Mouse (Mus musculus): ENCODE measurements around the gene Ccno. TPM values are rescaled to one million over a fixed set of nuclear protein-coding genes. Genes with fewer than 3 reads are reported as not detected.
A peak's percentile ranks its signal among the peaks of the same experiment; 100 is the strongest.

Gene Ccno
- total and polyA plus RNA-seq, 2 experiments from 2014 or later: 0.14 TPM; not detected in 1

GRCm38 (mm10) chr13:113022467-113022866 lies 34.9 kb downstream of the Ccno start:
- WGBS: 72% methylated on average over 8 of the region's 8 CpGs
- TF ChIP-seq EP300 (IDR thresholded peaks at IDR 0.05; ENCODE audit: low read depth) (no peak), CTCF (IDR thresholded peaks at IDR 0.05; ENCODE audit: low read depth) (no peak)
- H3K27ac ChIP-seq (ENCODE audit: low read depth): no peak overlapping the region
- no peaks in the 10 kb centered on the region for H3K36me3 ChIP-seq (replicated peaks; ENCODE audit: control insufficient read depth, insufficient read depth, low read length)
- no peak for ATAC-seq (ENCODE audit: insufficient read depth, low read depth)
- no peak overlapping the region for H3K4me2 ChIP-seq (ENCODE audit: low read depth, low read length)
- no peaks in the 10 kb centered on the region for H3K9me3 ChIP-seq (replicated peaks; ENCODE audit: control insufficient read depth, low read length)
- no peaks in the 10 kb centered on the region for H3K4me1 ChIP-seq (ENCODE audit: control insufficient read depth, insufficient read depth)
- DNase-seq (ENCODE audit: low spot score): no peak
- H3K4me3 ChIP-seq (ENCODE audit: low read depth, low read length): no peak overlapping the region
- no peak overlapping the region for H3K9ac ChIP-seq (replicated peaks; ENCODE audit: low read depth, low read length)
- H3K27me3 ChIP-seq (ENCODE audit: control insufficient read depth, insufficient read depth, low read length): 0 out of 2 replicates have a peak, but pooled peaks cover 4% of the 10 kb centered on the region

- Histone ChIP-seq H3K4me2 (ENCODE audit: low read depth, low read length) (no peak overlapping the region), H3K27ac (ENCODE audit: low read depth) (no peak overlapping the region), H3K27me3 (ENCODE audit: control insufficient read depth, insufficient read depth, low read length) (peaks cover 7% of the 10 kb centered on the region; the same call in 1 of the 2 replicates), H3K36me3 (replicated peaks; ENCODE audit: control insufficient read depth, insufficient read depth, low read length) (no peaks in the 10 kb centered on the region), H3K4me1 (ENCODE audit: control insufficient read depth, insufficient read depth) (no peaks in the 10 kb centered on the region), H3K9ac (replicated peaks; ENCODE audit: low read depth, low read length) (no peak overlapping the region), H3K9me3 (replicated peaks; ENCODE audit: control insufficient read depth, low read length) (no peaks in the 10 kb centered on the region), H3K4me3 (ENCODE audit: low read depth, low read length) (no peak overlapping the region)
- 75% methylated on average over 17 of the region's 17 CpGs for WGBS
- TF ChIP-seq EP300 (IDR thresholded peaks at IDR 0.05; ENCODE audit: low read depth): no peak
- no peak for TF ChIP-seq CTCF (IDR thresholded peaks at IDR 0.05; ENCODE audit: low read depth)
- no peak for ATAC-seq (ENCODE audit: insufficient read depth, low read depth)
- no peak for DNase-seq (ENCODE audit: low spot score)
Observed at GRCm38 (mm10) chr13:113023274-113024143, 35.9 kb downstream of the Ccno start.

GRCm38 (mm10) chr13:113031351-113031750 lies 43.7 kb downstream of the Ccno start:
- H3K27ac ChIP-seq (ENCODE audit: low read depth): no peak overlapping the region
- WGBS: 5% methylated on average over 7 of the region's 7 CpGs
- peak overlapping the region; percentile 90 for H3K4me2 ChIP-seq (ENCODE audit: low read depth, low read length)
- no peak for TF ChIP-seq CTCF (IDR thresholded peaks at IDR 0.05; ENCODE audit: low read depth)
- TF ChIP-seq EP300 (IDR thresholded peaks at IDR 0.05; ENCODE audit: low read depth): no peak
- no peaks in the 10 kb centered on the region for H3K36me3 ChIP-seq (replicated peaks; ENCODE audit: control insufficient read depth, insufficient read depth, low read length)
- peaks cover 55% of the 10 kb centered on the region for H3K27me3 ChIP-seq (ENCODE audit: control insufficient read depth, insufficient read depth, low read length)
- H3K4me3 ChIP-seq (ENCODE audit: low read depth, low read length): peak overlapping the region; percentile 52; the same call in 1 of the 2 replicates
- H3K9ac ChIP-seq (replicated peaks; ENCODE audit: low read depth, low read length): no peak overlapping the region
- ATAC-seq (ENCODE audit: insufficient read depth, low read depth) (no peak), DNase-seq (ENCODE audit: low spot score) (no peak)
- H3K4me1 ChIP-seq (ENCODE audit: control insufficient read depth, insufficient read depth): 0 out of 2 replicates have a peak, but pooled peaks cover 4% of the 10 kb centered on the region
- H3K9me3 ChIP-seq (replicated peaks; ENCODE audit: control insufficient read depth, low read length): no peaks in the 10 kb centered on the region

- Histone ChIP-seq H3K27ac (ENCODE audit: low read depth) (no peak overlapping the region), H3K36me3 (replicated peaks; ENCODE audit: control insufficient read depth, insufficient read depth, low read length) (no peaks in the 10 kb centered on the region), H3K4me2 (ENCODE audit: low read depth, low read length) (peak overlapping the region; percentile 90), H3K9me3 (replicated peaks; ENCODE audit: control insufficient read depth, low read length) (no peaks in the 10 kb centered on the region), H3K9ac (replicated peaks; ENCODE audit: low read depth, low read length) (no peak overlapping the region), H3K27me3 (ENCODE audit: control insufficient read depth, insufficient read depth, low read length) (peaks cover 55% of the 10 kb centered on the region), H3K4me1 (ENCODE audit: control insufficient read depth, insufficient read depth) (0 out of 2 replicates have a peak, but pooled peaks cover 4% of the 10 kb centered on the region), H3K4me3 (ENCODE audit: low read depth, low read length) (peak overlapping the region; percentile 52)
- DNase-seq (ENCODE audit: low spot score): no peak
- TF ChIP-seq EP300 (IDR thresholded peaks at IDR 0.05; ENCODE audit: low read depth) (no peak), CTCF (IDR thresholded peaks at IDR 0.05; ENCODE audit: low read depth) (no peak)
- under 1% methylated on average over 40 of the region's 40 CpGs for WGBS
- no peak for ATAC-seq (ENCODE audit: insufficient read depth, low read depth)
Observed at GRCm38 (mm10) chr13:113031792-113032571, 44.4 kb downstream of the Ccno start.

- H3K27me3 ChIP-seq (ENCODE audit: control insufficient read depth, insufficient read depth, low read length): peaks cover 59% of the 10 kb centered on the region
- no peak overlapping the region for H3K4me3 ChIP-seq (ENCODE audit: low read depth, low read length)
- H3K36me3 ChIP-seq (replicated peaks; ENCODE audit: control insufficient read depth, insufficient read depth, low read length): no peaks in the 10 kb centered on the region
- 0 out of 2 replicates have a peak, but pooled peaks cover 4% of the 10 kb centered on the region for H3K4me1 ChIP-seq (ENCODE audit: control insufficient read depth, insufficient read depth)
- H3K27ac ChIP-seq (ENCODE audit: low read depth): no peak overlapping the region
- ATAC-seq (ENCODE audit: insufficient read depth, low read depth): no peak
- H3K4me2 ChIP-seq (ENCODE audit: low read depth, low read length): no peak overlapping the region
- TF ChIP-seq EP300 (IDR thresholded peaks at IDR 0.05; ENCODE audit: low read depth) (no peak), CTCF (IDR thresholded peaks at IDR 0.05; ENCODE audit: low read depth) (no peak)
- no peaks in the 10 kb centered on the region for H3K9me3 ChIP-seq (replicated peaks; ENCODE audit: control insufficient read depth, low read length)
- H3K9ac ChIP-seq (replicated peaks; ENCODE audit: low read depth, low read length): no peak overlapping the region
- DNase-seq (ENCODE audit: low spot score): no peak
Observed at GRCm38 (mm10) chr13:113032831-113033230, 45.2 kb downstream of the Ccno start.

Data from heart, postnatal 0 days (tissue).